Mouse (Mus musculus) spleen, adult 2 months (tissue): ENCODE results near the gene Dexi.

Source experiments
- CTCF ChIP-seq: fragments of 200-500 bp; IDR thresholded peaks from 2 replicates; pipeline ENCODE4 v1.5.1; 2011; ENCODE audit warnings: mild to moderate bottlenecking, inconsistent platforms; ENCODE audit not compliant: insufficient read depth, insufficient read length, insufficient replicate concordance; ENCODE audit errors: extremely low read depth
- POLR2A ChIP-seq: fragments of 200-500 bp; IDR thresholded peaks from 2 replicates; pipeline ENCODE4 v1.6.1; 2011; ENCODE audit warnings: low read depth, low read length, inconsistent platforms

- TF ChIP-seq POLR2A (no peak), CTCF (no peak)
These were observed 33.1 kb upstream of the Dexi start for GRCm38 (mm10) chr16:10575915-10576314.
